ENCODE assay signal across 16 mouse cellular contexts in genomic region chr10:9643531-9643930, GRCm38 (mm10).
"Had no signal": no experiment of that assay in that cellular context is flagged by ENCODE, and none has a peak within 500 bp of the region (broad histone marks: within the 10 kb centered on the region; RNA-seq: fewer than 3 reads in every experiment).

No protein-coding gene starts in this region.

- DNase-seq: lung, adult 18-20 months; lung, embryonic 14.5 days; lung, postnatal 10 days; lung, postnatal 4 days; retina, postnatal 1 day; right cerebral cortex, adult 18-20 months; right cerebral cortex, postnatal 25 days; right cerebral cortex, postnatal 4 days; spleen, adult 18-20 months; thymus, adult 18-20 months; thymus, postnatal 14 days; thymus, postnatal 36 days had no signal

- H3K27me3 ChIP-seq: midbrain, embryonic 13.5 days; midbrain, embryonic 15.5 days; neural tube, embryonic 12.5 days had no signal

- H3K27ac ChIP-seq: midbrain, embryonic 13.5 days; midbrain, embryonic 15.5 days; neural tube, embryonic 12.5 days had no signal

- H3K4me3 ChIP-seq: midbrain, embryonic 13.5 days; midbrain, embryonic 15.5 days; neural tube, embryonic 12.5 days had no signal

- H3K4me2 ChIP-seq: lung, embryonic 14.5 days; midbrain, embryonic 11.5 days; midbrain, embryonic 13.5 days; midbrain, embryonic 15.5 days; neural tube, embryonic 12.5 days had no signal

- H3K9me3 ChIP-seq: midbrain, embryonic 13.5 days; midbrain, embryonic 15.5 days; neural tube, embryonic 12.5 days had no signal

- H3K4me1 ChIP-seq: neural tube, embryonic 12.5 days had no signal

- H3K36me3 ChIP-seq: midbrain, embryonic 13.5 days; midbrain, embryonic 15.5 days; neural tube, embryonic 12.5 days had no signal

- H3K9ac ChIP-seq: lung, embryonic 14.5 days; midbrain, embryonic 13.5 days; midbrain, embryonic 15.5 days; neural tube, embryonic 12.5 days had no signal

- ATAC-seq: midbrain, embryonic 13.5 days; midbrain, embryonic 15.5 days had no signal
